Comparison of ENCODE assay signal across 8 mouse cellular contexts in the genomic region with DNA sequence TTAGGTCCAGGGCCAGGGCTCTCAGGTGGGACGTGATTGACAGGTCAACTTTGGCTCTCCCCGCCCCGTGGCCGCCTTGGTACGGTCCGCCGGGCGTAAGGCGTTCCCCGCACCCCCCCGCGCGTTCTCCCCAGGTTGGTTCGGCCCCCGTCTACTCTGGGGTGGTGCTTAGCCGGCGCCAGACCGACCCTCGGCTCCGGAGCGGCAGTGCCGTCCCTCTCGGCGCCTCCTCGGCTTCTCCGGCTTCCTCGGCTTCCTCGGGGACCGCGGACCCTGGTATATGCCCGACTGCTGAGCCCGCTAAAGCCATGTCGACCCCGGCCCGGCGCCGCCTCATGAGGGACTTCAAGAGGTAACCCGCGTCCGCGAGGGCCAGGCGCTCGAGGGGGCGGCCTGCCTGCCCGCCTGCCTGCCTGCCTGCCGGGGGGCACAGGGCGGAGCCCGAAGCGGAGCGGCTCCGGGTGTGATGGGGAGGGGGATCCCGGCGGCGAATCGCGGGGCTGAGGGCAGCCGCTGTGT. TPM values are rescaled to one million over a fixed set of nuclear protein-coding genes. Genes with fewer than 3 reads are reported as not detected.
DNase-seq lines count a peak whose midpoint lies in the region; ATAC-seq lines count a peak whose summit lies in the region.

No protein-coding gene starts in this region.

- peak; percentile 95 for DNase-seq in adrenal gland, postnatal 14 days
- DNase-seq in embryonic facial prominence, embryonic 11.5 days (ENCODE audit: low spot score): peak; percentile 84
- peak; percentile 99 for DNase-seq in heart, adult 11 months
- DNase-seq in kidney, adult 11 months: peak; percentile 90
- DNase-seq in left cerebral cortex, postnatal 4 days: peak; percentile 88
- peak; percentile 97 for DNase-seq in midbrain, embryonic 11.5 days (ENCODE audit: low spot score, missing footprints)
- DNase-seq in right cerebral cortex, postnatal 4 days: peak; percentile 82
- DNase-seq in yolk sac, embryonic 10.5 days (ENCODE audit: low spot score): peak; percentile 87

- peak overlapping the region; percentile 67 for H3K27ac ChIP-seq in embryonic facial prominence, embryonic 11.5 days (replicated peaks; ENCODE audit: low read depth, low read length)
- peak overlapping the region; percentile 48 for H3K27ac ChIP-seq in midbrain, embryonic 11.5 days (ENCODE audit: low read depth, low read length)

- H3K4me3 ChIP-seq in embryonic facial prominence, embryonic 11.5 days (ENCODE audit: low read depth, low read length): peak overlapping the region; percentile 70
- H3K4me3 ChIP-seq in midbrain, embryonic 11.5 days (ENCODE audit: low read depth, low read length): peak overlapping the region; percentile 66

- intact Hi-C loops in left cerebral cortex, postnatal 4 days (cut with DNase I): no loop called here

- peak overlapping the region; percentile 70 for H3K9ac ChIP-seq in embryonic facial prominence, embryonic 11.5 days (replicated peaks; ENCODE audit: low read length)
- peak overlapping the region; percentile 80 for H3K9ac ChIP-seq in midbrain, embryonic 11.5 days (ENCODE audit: low read length)

- H3K9me3 ChIP-seq in embryonic facial prominence, embryonic 11.5 days (replicated peaks; ENCODE audit: control insufficient read depth, low read length): no peaks in the 10 kb centered on the region
- no peaks in the 10 kb centered on the region for H3K9me3 ChIP-seq in midbrain, embryonic 11.5 days (ENCODE audit: control insufficient read depth, low read length)

- H3K4me1 ChIP-seq in embryonic facial prominence, embryonic 11.5 days (ENCODE audit: control insufficient read depth, insufficient read depth, low read length): no peaks in the 10 kb centered on the region
- H3K4me1 ChIP-seq in midbrain, embryonic 11.5 days (ENCODE audit: control insufficient read depth, insufficient read depth, low read length): no peaks in the 10 kb centered on the region; the same call in 1 of the 2 replicates

- H3K36me3 ChIP-seq in embryonic facial prominence, embryonic 11.5 days (replicated peaks; ENCODE audit: control insufficient read depth, insufficient read depth, low read depth, low read length): no peaks in the 10 kb centered on the region
- no peaks in the 10 kb centered on the region for H3K36me3 ChIP-seq in midbrain, embryonic 11.5 days (ENCODE audit: control insufficient read depth, insufficient read depth, low read length)

- H3K27me3 ChIP-seq in embryonic facial prominence, embryonic 11.5 days (ENCODE audit: control insufficient read depth, insufficient read depth, low read length): no peaks in the 10 kb centered on the region
- no peaks in the 10 kb centered on the region for H3K27me3 ChIP-seq in midbrain, embryonic 11.5 days (ENCODE audit: control insufficient read depth, insufficient read depth, low read length)

- H3K4me2 ChIP-seq in embryonic facial prominence, embryonic 11.5 days (ENCODE audit: low read depth, low read length): peak overlapping the region; percentile 27; the same call in 1 of the 2 replicates
- H3K4me2 ChIP-seq in midbrain, embryonic 11.5 days: peak overlapping the region; percentile 50

- peak; percentile 98 for ATAC-seq in embryonic facial prominence, embryonic 11.5 days (replicated peaks; ENCODE audit: insufficient number of reproducible peaks, low FRiP score, low TSS enrichment, low read depth)
- ATAC-seq in midbrain, embryonic 11.5 days (ENCODE audit: low FRiP score): peak; percentile 97

- WGBS in embryonic facial prominence, embryonic 11.5 days: 14% methylated on average over 45 of the region's 57 CpGs
- WGBS in midbrain, embryonic 11.5 days: 19% methylated on average over 42 of the region's 57 CpGs

RNA-seq across cellular contexts. Expression of a gene that starts 0.3 kb away (rescaled TPM):
- 47.0 and 51.0 TPM in 2 replicates for total RNA-seq in adrenal gland, postnatal 14 days (2021)
- 45.1 and 53.3 TPM in 2 replicates for polyA plus RNA-seq in embryonic facial prominence, embryonic 11.5 days (2014; fragmentation: Nextera tagmentation; extraction: Ambion mirVana)
- 10 to 100 TPM; 25.6 to 26.5 TPM for total RNA-seq in left cerebral cortex, postnatal 4 days (2021)
- polyA plus RNA-seq in midbrain, embryonic 11.5 days (2014; fragmentation: Nextera tagmentation; extraction: Ambion mirVana): 35.6 and 39.5 TPM in 2 replicates

RNA-seq across cellular contexts. Expression of a gene that starts 0.5 kb away (rescaled TPM):
- total RNA-seq in adrenal gland, postnatal 14 days (2021): 62.5 and 64.4 TPM in 2 replicates
- polyA plus RNA-seq in embryonic facial prominence, embryonic 11.5 days (2014; fragmentation: Nextera tagmentation; extraction: Ambion mirVana): 136 and 139 TPM in 2 replicates
- 10 to 100 TPM; 57.2 to 60.3 TPM for total RNA-seq in left cerebral cortex, postnatal 4 days (2021)
- polyA plus RNA-seq in midbrain, embryonic 11.5 days (2014; fragmentation: Nextera tagmentation; extraction: Ambion mirVana): 119 and 120 TPM in 2 replicates

RNA-seq across cellular contexts. Expression of a gene that starts 28.5 kb away (rescaled TPM):
- total RNA-seq in adrenal gland, postnatal 14 days (2021): 10.2 and 10.7 TPM in 2 replicates
- 2.9 and 3.4 TPM in 2 replicates for polyA plus RNA-seq in embryonic facial prominence, embryonic 11.5 days (2014; fragmentation: Nextera tagmentation; extraction: Ambion mirVana)
- 10 to 100 TPM; 26.0 to 26.7 TPM for total RNA-seq in left cerebral cortex, postnatal 4 days (2021)
- 7.0 and 7.3 TPM in 2 replicates for polyA plus RNA-seq in midbrain, embryonic 11.5 days (2014; fragmentation: Nextera tagmentation; extraction: Ambion mirVana)

Comparison
In these comparisons a context has a peak if more than half of its experiments do, and no peak if none do; other contexts are left out.
1. Peak in every context shown above with its lines: DNase-seq, ATAC-seq, H3K4me3 ChIP-seq and H3K27ac ChIP-seq.